Mouse (Mus musculus): ENCODE data around the gene Zfp410. TPM values are rescaled to one million over a fixed set of nuclear protein-coding genes. Genes with fewer than 3 reads are reported as not detected.
"Not testable (repeated sequence)": the region's sequence is repeated elsewhere in the genome, so short reads cannot be mapped to it uniquely, and the experiment has no call there.

Gene Zfp410
- polyA plus RNA-seq, 1 experiment from 2014 or later: 34.5 TPM

DNA sequence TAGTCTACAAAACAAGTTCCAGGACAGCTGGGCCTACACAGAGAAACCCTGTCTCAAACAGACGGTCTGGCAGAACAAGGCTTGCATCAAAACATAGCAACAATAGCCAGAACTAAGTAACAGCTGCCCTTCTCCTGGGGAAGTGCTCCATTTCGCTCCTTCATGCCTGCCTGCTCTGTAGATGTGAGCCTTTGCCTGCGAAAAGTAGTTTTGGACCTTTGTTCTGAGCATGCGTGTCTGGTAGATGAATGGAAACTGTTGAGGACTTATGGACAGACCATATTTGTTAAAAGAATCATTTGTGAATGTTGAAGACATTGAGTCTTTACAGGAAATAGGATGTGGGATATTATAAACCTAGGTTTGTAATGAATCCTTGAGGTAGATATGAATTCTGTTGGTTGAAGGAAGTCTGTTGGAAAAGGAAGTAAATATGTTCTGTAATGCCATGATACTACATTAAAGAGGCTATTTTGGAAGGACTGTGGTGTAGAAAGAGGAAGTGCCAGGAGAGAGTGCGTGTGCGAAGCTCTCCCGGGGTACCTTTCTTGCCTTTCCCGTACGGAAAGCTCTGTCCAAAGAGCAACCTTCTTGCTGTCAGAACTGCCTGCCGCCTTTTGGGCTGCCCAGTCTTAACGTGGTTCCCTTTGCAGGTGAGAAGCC is 20.4 kb downstream of the Zfp410 start:
- no peak for TF ChIP-seq CTCF (IDR thresholded peaks at IDR 0.05; ENCODE audit: low read depth)
- WGBS: 88% methylated on average over 11 of the region's 11 CpGs
- Histone ChIP-seq H3K4me3 (ENCODE audit: low read depth, low read length) (no peak overlapping the region), H3K27ac (ENCODE audit: low read depth, low read length) (no peak overlapping the region), H3K36me3 (ENCODE audit: control insufficient read depth, insufficient read depth) (peaks cover 71% of the 10 kb centered on the region), H3K9ac (ENCODE audit: low read depth, low read length) (no peak overlapping the region), H3K4me1 (replicated peaks; ENCODE audit: control insufficient read depth, insufficient read depth, low read length) (no peaks in the 10 kb centered on the region), H3K27me3 (replicated peaks; ENCODE audit: control insufficient read depth, insufficient read depth, low read length) (no peaks in the 10 kb centered on the region), H3K4me2 (replicated peaks; ENCODE audit: low read depth) (no peak overlapping the region), H3K9me3 (ENCODE audit: control insufficient read depth) (no peaks in the 10 kb centered on the region)
- no peak for ATAC-seq

DNA sequence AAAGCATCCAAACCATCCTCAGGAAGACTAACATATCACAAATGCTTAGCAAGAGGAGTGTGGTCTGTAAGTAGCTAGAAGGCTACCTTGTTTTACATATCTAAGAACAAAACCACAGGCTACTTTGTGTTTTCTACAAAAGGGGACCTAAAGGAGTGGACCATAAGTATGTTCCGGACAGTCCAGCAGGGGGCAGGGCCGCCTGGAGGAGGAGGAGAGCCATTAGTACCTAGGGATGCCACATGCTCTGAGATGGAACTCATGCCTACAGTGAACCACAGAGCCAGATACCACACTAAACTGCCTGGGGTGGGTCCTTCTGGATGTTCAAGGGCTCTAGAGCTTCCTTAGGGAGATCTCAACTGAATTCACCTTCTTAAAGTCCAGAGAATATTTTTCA is 30.5 kb downstream of the Zfp410 start:
- peaks cover 27% of the 10 kb centered on the region for H3K36me3 ChIP-seq (ENCODE audit: control insufficient read depth, insufficient read depth)
- H3K27ac ChIP-seq (ENCODE audit: low read depth, low read length): no peak overlapping the region
- no peak overlapping the region for H3K4me2 ChIP-seq (replicated peaks; ENCODE audit: low read depth)
- H3K9ac ChIP-seq (ENCODE audit: low read depth, low read length): no peak overlapping the region
- TF ChIP-seq CTCF (IDR thresholded peaks at IDR 0.05; ENCODE audit: low read depth): peak; percentile 81
- H3K9me3 ChIP-seq (ENCODE audit: control insufficient read depth): no peaks in the 10 kb centered on the region
- ATAC-seq: peak; percentile 51; the same call in 1 of the 2 replicates
- H3K27me3 ChIP-seq (replicated peaks; ENCODE audit: control insufficient read depth, insufficient read depth, low read length): no peaks in the 10 kb centered on the region
- 53% methylated on average over 2 of the region's 2 CpGs for WGBS
- H3K4me3 ChIP-seq (ENCODE audit: low read depth, low read length): no peak overlapping the region
- no peaks in the 10 kb centered on the region for H3K4me1 ChIP-seq (replicated peaks; ENCODE audit: control insufficient read depth, insufficient read depth, low read length)

DNA sequence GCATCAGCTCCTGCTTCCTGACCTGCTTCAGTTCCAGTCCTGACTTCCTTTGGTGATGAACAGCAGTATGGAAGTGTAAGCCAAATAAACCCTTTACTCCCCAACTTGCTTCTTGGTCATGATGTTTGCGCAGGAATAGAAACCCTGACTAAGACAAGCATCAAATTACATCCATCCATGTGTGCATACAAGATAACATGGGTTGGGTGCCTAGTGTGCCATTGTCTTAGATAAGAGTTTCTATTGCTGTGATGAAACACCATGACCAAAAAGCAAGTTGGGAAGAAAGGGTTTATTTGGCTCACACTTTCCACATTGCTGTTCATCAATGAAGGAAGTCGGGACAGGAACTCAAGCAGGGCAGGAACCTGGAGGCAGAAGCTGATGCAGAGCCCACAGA is 42.0 kb downstream of the Zfp410 start:
- H3K36me3 ChIP-seq (ENCODE audit: control insufficient read depth, insufficient read depth): peaks cover 14% of the 10 kb centered on the region
- H3K9ac ChIP-seq (ENCODE audit: low read depth, low read length); H3K4me2 ChIP-seq (replicated peaks; ENCODE audit: low read depth); H3K27me3 ChIP-seq (replicated peaks; ENCODE audit: control insufficient read depth, insufficient read depth, low read length); H3K4me1 ChIP-seq (replicated peaks; ENCODE audit: control insufficient read depth, insufficient read depth, low read length); H3K9me3 ChIP-seq (ENCODE audit: control insufficient read depth); ATAC-seq; H3K4me3 ChIP-seq (ENCODE audit: low read depth, low read length); H3K27ac ChIP-seq (ENCODE audit: low read depth, low read length): not testable (repeated sequence)
- WGBS: 66% methylated on average over 2 of the region's 2 CpGs

GRCm38 (mm10) chr12:84361555-84362489 is 45.2 kb downstream of the Zfp410 start, which contains the start of the genes Coq6 and Fam161b:
Gene Coq6 (plus strand): TSS chr12:84361657.
Gene Fam161b (minus strand): TSS chr12:84361833.
- TF ChIP-seq CTCF (IDR thresholded peaks at IDR 0.05; ENCODE audit: low read depth): no peak
- Histone ChIP-seq H3K4me3 (ENCODE audit: low read depth, low read length) (peak within 1 kb of the TSS; percentile 86), H3K4me2 (replicated peaks; ENCODE audit: low read depth) (peak within 1 kb of the TSS; percentile 89), H3K36me3 (ENCODE audit: control insufficient read depth, insufficient read depth) (peaks cover 8% of the 10 kb centered on the region; the same call in 1 of the 2 replicates), H3K9me3 (ENCODE audit: control insufficient read depth) (no peaks in the 10 kb centered on the region), H3K9ac (ENCODE audit: low read depth, low read length) (peak within 1 kb of the TSS; percentile 73), H3K27me3 (replicated peaks; ENCODE audit: control insufficient read depth, insufficient read depth, low read length) (no peaks in the 10 kb centered on the region), H3K4me1 (replicated peaks; ENCODE audit: control insufficient read depth, insufficient read depth, low read length) (no peaks in the 10 kb centered on the region; the same call in 1 of the 2 replicates), H3K27ac (ENCODE audit: low read depth, low read length) (peak within 1 kb of the TSS; percentile 65)
- under 1% methylated on average over 51 of the region's 51 CpGs for whole genome bisulfite sequencing
- ATAC-seq: peak; percentile 97

GRCm38 (mm10) chr12:84362872-84363271 is 46.2 kb downstream of the Zfp410 start:
- ATAC-seq: no peak
- Histone ChIP-seq H3K4me1 (replicated peaks; ENCODE audit: control insufficient read depth, insufficient read depth, low read length) (no peaks in the 10 kb centered on the region; the same call in 1 of the 2 replicates), H3K9ac (ENCODE audit: low read depth, low read length) (no peak overlapping the region), H3K36me3 (ENCODE audit: control insufficient read depth, insufficient read depth) (peaks cover 8% of the 10 kb centered on the region; the same call in 1 of the 2 replicates), H3K4me3 (ENCODE audit: low read depth, low read length) (0 out of 2 replicates have a peak overlapping the region, but pooled peaks have one; percentile 86), H3K27ac (ENCODE audit: low read depth, low read length) (no peak overlapping the region), H3K4me2 (replicated peaks; ENCODE audit: low read depth) (peak overlapping the region; percentile 89), H3K9me3 (ENCODE audit: control insufficient read depth) (no peaks in the 10 kb centered on the region), H3K27me3 (replicated peaks; ENCODE audit: control insufficient read depth, insufficient read depth, low read length) (no peaks in the 10 kb centered on the region)
- TF ChIP-seq CTCF (IDR thresholded peaks at IDR 0.05; ENCODE audit: low read depth): no peak
- 43% methylated on average over 2 of the region's 2 CpGs for WGBS

DNA sequence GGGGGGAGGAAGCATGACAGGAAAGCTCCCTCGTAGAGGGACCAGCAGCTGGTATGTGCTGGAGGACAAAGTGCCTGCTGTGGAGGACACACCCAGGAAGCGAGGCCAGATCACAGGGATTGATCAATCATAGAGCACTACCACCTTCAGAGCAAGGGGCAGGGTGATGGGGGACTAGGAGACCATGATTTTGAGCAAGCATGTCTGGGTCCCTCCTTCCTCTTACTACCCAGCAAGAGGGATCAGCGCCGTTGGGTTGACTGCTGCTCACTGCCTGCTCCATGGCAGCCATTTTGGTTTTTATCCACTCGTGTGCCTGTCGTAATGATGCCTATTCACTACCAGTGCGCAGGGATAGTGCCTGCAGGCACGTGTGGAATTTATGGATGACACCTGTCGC is 47.6 kb downstream of the Zfp410 start:
- Histone ChIP-seq H3K4me2 (replicated peaks; ENCODE audit: low read depth) (no peak overlapping the region), H3K27me3 (replicated peaks; ENCODE audit: control insufficient read depth, insufficient read depth, low read length) (no peaks in the 10 kb centered on the region), H3K9me3 (ENCODE audit: control insufficient read depth) (no peaks in the 10 kb centered on the region), H3K9ac (ENCODE audit: low read depth, low read length) (no peak overlapping the region), H3K4me1 (replicated peaks; ENCODE audit: control insufficient read depth, insufficient read depth, low read length) (no peaks in the 10 kb centered on the region; the same call in 1 of the 2 replicates), H3K4me3 (ENCODE audit: low read depth, low read length) (no peak overlapping the region), H3K27ac (ENCODE audit: low read depth, low read length) (no peak overlapping the region), H3K36me3 (ENCODE audit: control insufficient read depth, insufficient read depth) (peaks cover 17% of the 10 kb centered on the region)
- WGBS: 70% methylated on average over 9 of the region's 9 CpGs
- no peak for ATAC-seq
- no peak for TF ChIP-seq CTCF (IDR thresholded peaks at IDR 0.05; ENCODE audit: low read depth)
